26 mouse cellular contexts compared by ENCODE assay signal in the genomic region with DNA sequence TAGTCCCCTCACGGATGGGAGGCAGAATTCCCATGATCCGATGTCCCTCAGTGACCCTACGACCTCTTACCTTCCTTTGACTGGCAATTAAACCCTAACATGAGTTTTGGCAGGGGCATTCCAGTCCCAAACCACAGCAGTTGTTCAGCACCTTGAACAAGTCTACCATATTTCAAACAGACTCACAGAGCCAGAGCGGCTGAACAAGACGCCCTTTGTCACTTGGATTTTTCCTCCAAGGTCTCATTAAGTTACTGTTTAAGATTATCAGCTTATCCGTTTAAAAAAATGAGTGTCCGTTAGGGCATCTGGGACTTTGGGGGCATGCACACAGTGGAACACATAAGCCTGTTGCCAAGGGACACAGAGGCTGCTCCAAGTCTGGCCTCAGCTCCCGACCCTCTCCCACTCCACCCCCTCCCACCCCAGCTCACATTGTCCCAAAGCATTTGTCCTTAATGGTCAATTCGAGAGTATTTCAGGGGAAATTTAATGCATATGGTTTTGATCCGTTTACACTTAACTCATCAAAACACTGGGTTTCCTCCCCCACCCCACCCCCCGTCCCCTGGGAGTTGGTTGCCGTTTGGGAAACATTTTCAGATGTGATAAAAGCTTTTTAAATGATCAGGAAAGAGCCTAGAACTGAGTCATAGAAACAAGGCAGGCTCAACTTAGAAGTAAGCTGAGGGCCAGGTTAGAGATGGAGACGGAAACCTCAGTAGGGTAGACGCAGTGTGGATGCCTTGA.
DNase-seq lines count a peak whose midpoint lies in the region; ATAC-seq and TF ChIP-seq lines count a peak whose summit lies in the region.
"Had no signal": no experiment of that assay in that cellular context is flagged by ENCODE, and none has a peak within 500 bp of the region (broad histone marks: within the 10 kb centered on the region; RNA-seq: fewer than 3 reads in every experiment).

No protein-coding gene starts in this region.

- peaks cover 0 to 4% of the 10 kb centered on the region in 2 experiments; a peak in 2 of 4 replicates for H3K4me1 ChIP-seq in heart, embryonic 14.5 days (ENCODE audit: control insufficient read depth in 2 of 2, insufficient read depth in 2 of 2, low read length in 2 of 2)
- H3K4me1 ChIP-seq in limb, embryonic 12.5 days (replicated peaks) = peaks cover 28% of the 10 kb centered on the region
- H3K4me1 ChIP-seq in thymus, adult 2 months (replicated peaks; ENCODE audit: control insufficient read depth, insufficient read depth, low read length) = no peaks in the 10 kb centered on the region
- H3K4me1 ChIP-seq: forebrain, embryonic 15.5 days had no signal

- H3K9me3 ChIP-seq in heart, embryonic 14.5 days (ENCODE audit: control insufficient read depth, low read length) = no peaks in the 10 kb centered on the region
- H3K9me3 ChIP-seq in limb, embryonic 12.5 days = no peaks in the 10 kb centered on the region
- H3K9me3 ChIP-seq: embryonic facial prominence, embryonic 13.5 days; forebrain, embryonic 15.5 days; midbrain, embryonic 10.5 days had no signal

- H3K4me2 ChIP-seq in heart, embryonic 14.5 days (ENCODE audit: low read length) = no peak overlapping the region
- no peak overlapping the region for H3K4me2 ChIP-seq in limb, embryonic 12.5 days
- H3K4me2 ChIP-seq: embryonic facial prominence, embryonic 13.5 days; forebrain, embryonic 15.5 days; liver, embryonic 11.5 days had no signal

- ATAC-seq in heart, embryonic 14.5 days (ENCODE audit: insufficient number of reproducible peaks, insufficient read depth, low FRiP score, low read depth) = peak; percentile 64; the same call in 1 of the 2 replicates
- no peak for ATAC-seq in limb, embryonic 12.5 days (ENCODE audit: insufficient number of reproducible peaks, insufficient read depth, low FRiP score, low TSS enrichment, low read depth)
- ATAC-seq: forebrain, embryonic 15.5 days; hindbrain, embryonic 16.5 days; intestine, postnatal 0 days; Patski had no signal

- TF ChIP-seq CTCF in thymus, adult 2 months (IDR thresholded peaks at IDR 0.05; ENCODE audit: borderline replicate concordance, control insufficient read depth, extremely low read depth, insufficient read depth, low read length, poor library complexity) = no peak

- no peak overlapping the region for H3K4me3 ChIP-seq in heart, embryonic 14.5 days (ENCODE audit: control insufficient read depth in 1 of 2, insufficient read depth in 1 of 2, low read depth in 1 of 2, low read length in 2 of 2)
- no peak overlapping the region for H3K4me3 ChIP-seq in limb, embryonic 12.5 days (replicated peaks)
- H3K4me3 ChIP-seq in thymus, adult 2 months (ENCODE audit: control insufficient read depth, insufficient read depth, low read length) = no peak overlapping the region
- H3K4me3 ChIP-seq: embryonic facial prominence, embryonic 13.5 days; forebrain, embryonic 15.5 days; layer of hippocampus, adult 2 months; midbrain, embryonic 10.5 days had no signal

- DNase-seq in heart, postnatal 14 days = no peak
- peak; percentile 81 for DNase-seq in NIH3T3 (ENCODE audit: low read depth)
- DNase-seq in embryo, embryonic 11 days = peak; percentile 40
- DNase-seq in kidney, adult 11 months = no peak
- DNase-seq in thymus, adult 2 months = no peak
- DNase-seq: adrenal gland, postnatal 10 days; cerebellum, adult 11 months; cerebellum, postnatal 14 days; gastrocnemius, postnatal 36 days; heart, postnatal 36 days; layer of hippocampus, postnatal 36 days; lung, adult 18-20 months; right cerebral cortex, adult 18-20 months; thymus, postnatal 4 days had no signal

- no peak for TF ChIP-seq POLR2A in thymus, adult 2 months (IDR thresholded peaks at IDR 0.05; ENCODE audit: control insufficient read depth, extremely low read depth, insufficient read depth, low read length, poor library complexity)

- intact Hi-C loops in heart, postnatal 14 days (cut with DNase I) = loop anchor here (5.0 kb wide), 1 partner anchor 867 kb away; no protein-coding TSS in a partner anchor

- H3K36me3 ChIP-seq in heart, embryonic 14.5 days (ENCODE audit: control insufficient read depth, insufficient read depth, low read length) = no peaks in the 10 kb centered on the region
- H3K36me3 ChIP-seq in limb, embryonic 12.5 days = no peaks in the 10 kb centered on the region
- H3K36me3 ChIP-seq in thymus, adult 2 months (ENCODE audit: control insufficient read depth, insufficient read depth, low read length) = no peaks in the 10 kb centered on the region
- H3K36me3 ChIP-seq: embryonic facial prominence, embryonic 13.5 days; forebrain, embryonic 15.5 days; midbrain, embryonic 10.5 days had no signal

- H3K27ac ChIP-seq in heart, embryonic 14.5 days (replicated peaks in 1 of 2; ENCODE audit: control insufficient read depth in 1 of 2, insufficient read depth in 1 of 2, low read depth in 2 of 2, low read length in 2 of 2) = peak overlapping the region; percentile 35 to 62; a peak in 3 of 4 replicates
- peak overlapping the region; percentile 50 for H3K27ac ChIP-seq in limb, embryonic 12.5 days
- H3K27ac ChIP-seq in thymus, adult 2 months (ENCODE audit: control insufficient read depth, insufficient read depth, low read length) = no peak overlapping the region
- H3K27ac ChIP-seq: embryonic facial prominence, embryonic 13.5 days; forebrain, embryonic 15.5 days; kidney, postnatal 0 days; layer of hippocampus, adult 2 months; macrophage; midbrain, embryonic 10.5 days had no signal

- H3K27me3 ChIP-seq in heart, embryonic 14.5 days (ENCODE audit: control insufficient read depth, insufficient read depth, low read length) = no peaks in the 10 kb centered on the region
- peaks cover 9% of the 10 kb centered on the region; the same call in 1 of the 2 replicates for H3K27me3 ChIP-seq in limb, embryonic 12.5 days
- no peaks in the 10 kb centered on the region; the same call in 1 of the 2 replicates for H3K27me3 ChIP-seq in thymus, adult 2 months (ENCODE audit: control insufficient read depth, insufficient read depth, low read length)

- H3K9ac ChIP-seq in heart, embryonic 14.5 days (ENCODE audit: low read length) = no peak overlapping the region
- no peak overlapping the region for H3K9ac ChIP-seq in limb, embryonic 12.5 days (replicated peaks)
- H3K9ac ChIP-seq: embryonic facial prominence, embryonic 13.5 days; forebrain, embryonic 15.5 days had no signal

- 64% methylated on average over 14 of the region's 14 CpGs for WGBS in heart, embryonic 14.5 days
- WGBS in limb, embryonic 12.5 days = 32% methylated on average over 14 of the region's 14 CpGs
- 91% methylated on average over 14 of the region's 14 CpGs for WGBS in thymus, adult 2 months

Comparison
In these comparisons a context has a peak if more than half of its experiments do, and no peak if none do; other contexts are left out.
1. DNase-seq: peak in NIH3T3 (single experiment) and embryo, embryonic 11 days (single experiment); none in heart, postnatal 14 days (0 of 2), kidney, adult 11 months (single experiment) and thymus, adult 2 months (single experiment).